Mouse (Mus musculus) stomach, postnatal 0 days (tissue): ENCODE data around the gene Adcy9. TPM values are rescaled to one million over a fixed set of nuclear protein-coding genes. Genes with fewer than 3 reads are reported as not detected.
A peak's percentile ranks its signal among the peaks of the same experiment; 100 is the strongest.

Experiments used
- ATAC-seq: fragments of 200-750 bp; cut with Nextera tagmentation; 2 replicates; pipeline ENCODE4 v1.8.0; 2017; ENCODE audit not compliant: low FRiP score, low TSS enrichment
- DNase-seq: peaks from one replicate; pipeline ENCODE4 v3.0.0-alpha.2; 2016; ENCODE audit warnings: low spot score
- H3K27ac ChIP-seq: fragments of 300-500 bp; sonication (generic); replicated peaks from 2 replicates; pipeline ENCODE4 v1.5.1; 2014; ENCODE audit warnings: mild to moderate bottlenecking, control low read depth
- H3K27me3 ChIP-seq: fragments of 300-500 bp; sonication (generic); 2 replicates; pipeline ENCODE4 v1.6.1; 2014; ENCODE audit warnings: low read length; ENCODE audit not compliant: control insufficient read depth, insufficient read depth
- H3K36me3 ChIP-seq: fragments of 300-500 bp; sonication (generic); 2 replicates; pipeline ENCODE4 v1.6.1; 2014; ENCODE audit warnings: low read length, mixed read lengths; ENCODE audit not compliant: control insufficient read depth, insufficient read depth
- H3K4me1 ChIP-seq: fragments of 300-500 bp; sonication (generic); replicated peaks from 2 replicates; pipeline ENCODE4 v1.6.1; 2014; ENCODE audit warnings: antibody characterized with exemption; ENCODE audit not compliant: control insufficient read depth, insufficient read depth
- H3K4me2 ChIP-seq: fragments of 300-500 bp; sonication (generic); replicated peaks from 2 replicates; pipeline ENCODE4 v1.6.1; 2014; ENCODE audit warnings: low read depth, mild to moderate bottlenecking, control low read depth, moderate library complexity
- H3K4me3 ChIP-seq: fragments of 300-500 bp; sonication (generic); 2 replicates; pipeline ENCODE4 v1.5.1; 2014; ENCODE audit warnings: low read depth, low read length, control low read depth
- H3K9ac ChIP-seq: fragments of 300-500 bp; sonication (generic); 2 replicates; pipeline ENCODE4 v1.6.1; 2014; ENCODE audit warnings: mild to moderate bottlenecking, low read length, control low read depth, mixed read lengths
- H3K9me3 ChIP-seq: fragments of 300-500 bp; sonication (generic); 2 replicates; pipeline ENCODE4 v1.6.1; 2016; ENCODE audit warnings: low read length; ENCODE audit not compliant: control insufficient read depth
- CTCF ChIP-seq: IDR thresholded peaks from 2 replicates; pipeline ENCODE4 v1.5.1; 2016; ENCODE audit warnings: antibody characterized with exemption, low read depth, mild to moderate bottlenecking, moderate library complexity
- EP300 ChIP-seq: optimal IDR thresholded peaks from 2 replicates; pipeline ENCODE3; 2016; ENCODE audit warnings: antibody characterized with exemption
- WGBS: fragments of 180-500 bp; shearing (Covaris S2); extraction: QIAGEN DNeasy Blood & Tissue Kit; methylation state at CpG from one replicate; pipeline ENCODE4 v1.1.7; 2014; 5-methylcytosine and 5-hydroxymethylcytosine counted together
- polyA plus RNA-seq: library from polyadenylated mRNA; unstranded; fragments of >200 nt; fragmentation: Nextera tagmentation; extraction: Ambion mirVana; gene quantifications from 2 replicates; pipeline ENCODE4 v1.2.1, GENCODE M21; 2015

Gene Adcy9
- polyA plus RNA-seq, 1 experiment from 2014 or later, result 1.2 TPM

GRCm38 (mm10) chr16:4417455-4417854 is 2.8 kb downstream of the Adcy9 start:
- peak overlapping the region; percentile 95 for H3K4me2 ChIP-seq
- no peaks in the 10 kb centered on the region for H3K9me3 ChIP-seq
- no peaks in the 10 kb centered on the region for H3K36me3 ChIP-seq
- H3K4me3 ChIP-seq, result no peak overlapping the region
- 0 out of 2 replicates have a peak overlapping the region, but pooled peaks have one; percentile 28 for H3K9ac ChIP-seq
- H3K27ac ChIP-seq, result no peak overlapping the region
- TF ChIP-seq EP300 (no peak), CTCF (no peak)
- DNase-seq, result no peak
- peaks cover 5% of the 10 kb centered on the region for H3K4me1 ChIP-seq
- no peak for ATAC-seq
- 52% methylated on average over 7 of the region's 7 CpGs for WGBS
- no peaks in the 10 kb centered on the region for H3K27me3 ChIP-seq

- Histone ChIP-seq H3K36me3 (no peaks in the 10 kb centered on the region), H3K4me2 (no peak overlapping the region), H3K4me3 (no peak overlapping the region), H3K9ac (no peak overlapping the region), H3K4me1 (peaks cover 5% of the 10 kb centered on the region), H3K27ac (no peak overlapping the region), H3K27me3 (no peaks in the 10 kb centered on the region), H3K9me3 (no peaks in the 10 kb centered on the region)
- no peak for DNase-seq
- 80% methylated on average over 8 of the region's 8 CpGs for WGBS
- TF ChIP-seq CTCF, result no peak
- ATAC-seq, result no peak
Measured at GRCm38 (mm10) chr16:4414881-4415585, 5.3 kb downstream of the Adcy9 start.

- DNase-seq (no peak), ATAC-seq (no peak)
- WGBS, result 60% methylated on average over 9 of the region's 9 CpGs
- no peaks in the 10 kb centered on the region for H3K9me3 ChIP-seq
- H3K27ac ChIP-seq, result no peak overlapping the region
- TF ChIP-seq EP300, result no peak
- TF ChIP-seq CTCF, result no peak
- peaks cover 5% of the 10 kb centered on the region for H3K4me1 ChIP-seq
- no peak overlapping the region for H3K4me3 ChIP-seq
- H3K27me3 ChIP-seq, result no peaks in the 10 kb centered on the region
- no peak overlapping the region for H3K4me2 ChIP-seq
- no peak overlapping the region for H3K9ac ChIP-seq
- H3K36me3 ChIP-seq, result 0 out of 2 replicates have a peak, but pooled peaks cover 2% of the 10 kb centered on the region
Measured at GRCm38 (mm10) chr16:4413988-4414880, 6.1 kb downstream of the Adcy9 start.

- Histone ChIP-seq H3K36me3 (0 out of 2 replicates have a peak, but pooled peaks cover 2% of the 10 kb centered on the region), H3K4me1 (peaks cover 5% of the 10 kb centered on the region), H3K4me2 (no peak overlapping the region), H3K4me3 (no peak overlapping the region), H3K9me3 (no peaks in the 10 kb centered on the region), H3K9ac (no peak overlapping the region), H3K27ac (no peak overlapping the region), H3K27me3 (no peaks in the 10 kb centered on the region)
- TF ChIP-seq EP300 (no peak), CTCF (no peak)
- 48% methylated on average over 14 of the region's 14 CpGs for WGBS
- DNase-seq (no peak), ATAC-seq (no peak)
Measured at GRCm38 (mm10) chr16:4413301-4413700, 7.0 kb downstream of the Adcy9 start.

GRCm38 (mm10) chr16:4412298-4412697 is 8.0 kb downstream of the Adcy9 start:
- no peak overlapping the region for H3K4me2 ChIP-seq
- H3K27me3 ChIP-seq, result no peaks in the 10 kb centered on the region
- DNase-seq, result no peak
- 82% methylated on average over 4 of the region's 4 CpGs for WGBS
- no peak for ATAC-seq
- H3K9me3 ChIP-seq, result no peaks in the 10 kb centered on the region
- no peak overlapping the region for H3K4me3 ChIP-seq
- H3K36me3 ChIP-seq, result 0 out of 2 replicates have a peak, but pooled peaks cover 2% of the 10 kb centered on the region
- H3K27ac ChIP-seq, result no peak overlapping the region
- H3K9ac ChIP-seq, result no peak overlapping the region
- TF ChIP-seq CTCF, result no peak
- TF ChIP-seq EP300, result no peak
- H3K4me1 ChIP-seq, result peaks cover 2% of the 10 kb centered on the region; the same call in 1 of the 2 replicates

GRCm38 (mm10) chr16:4411296-4411695 is 9.0 kb downstream of the Adcy9 start:
- WGBS, result 77% methylated on average over 2 of the region's 2 CpGs

More at GRCm38 (mm10) chr16:4411296-4411695, 9.0 kb downstream of the Adcy9 start:
- H3K9ac ChIP-seq, result no peak overlapping the region
- TF ChIP-seq CTCF, result no peak
- TF ChIP-seq EP300, result no peak
- H3K4me2 ChIP-seq, result no peak overlapping the region
- H3K36me3 ChIP-seq, result 0 out of 2 replicates have a peak, but pooled peaks cover 2% of the 10 kb centered on the region
- H3K27me3 ChIP-seq, result no peaks in the 10 kb centered on the region
- no peak overlapping the region for H3K4me3 ChIP-seq
- H3K9me3 ChIP-seq, result no peaks in the 10 kb centered on the region
- no peak overlapping the region for H3K27ac ChIP-seq
- ATAC-seq (no peak), DNase-seq (no peak)
- peaks cover 2% of the 10 kb centered on the region; the same call in 1 of the 2 replicates for H3K4me1 ChIP-seq
